Mouse (Mus musculus): ENCODE results near the gene Hck. TPM values are rescaled to one million over a fixed set of nuclear protein-coding genes. Genes with fewer than 3 reads are reported as not detected.

Gene Hck
- polyA plus RNA-seq, 3 experiments from 2014 or later = 0.28 to 1.0 TPM; not detected in 1

DNA sequence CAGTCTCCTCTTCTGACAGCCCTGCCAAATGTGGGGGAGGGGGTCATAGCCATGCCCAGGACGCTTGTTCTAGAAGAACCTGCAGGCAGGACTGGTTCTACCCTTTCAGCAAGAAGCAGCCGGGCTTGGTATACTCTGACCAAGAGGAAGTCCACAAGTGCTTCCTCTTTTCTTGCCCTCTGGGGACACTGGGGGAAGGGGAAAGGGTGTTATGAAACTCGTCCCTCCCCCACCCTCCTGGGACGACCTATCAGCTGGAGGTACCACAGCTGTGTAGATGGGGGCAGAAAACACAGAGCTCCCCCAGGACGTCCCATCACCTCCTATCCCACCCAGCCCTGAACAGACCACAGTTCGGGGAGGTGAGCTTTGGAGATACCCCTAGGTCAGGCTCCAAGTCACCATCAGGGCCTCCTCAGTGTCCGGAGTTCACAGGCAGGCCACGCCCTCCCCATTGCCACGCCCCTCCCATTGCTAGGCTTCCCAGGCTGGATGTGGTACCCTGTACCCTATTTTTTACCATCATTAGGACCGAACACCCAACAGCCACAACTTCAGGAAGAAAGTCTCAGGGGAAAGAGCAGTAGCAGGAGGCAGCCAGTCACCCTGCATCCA is 17.6 kb upstream of the Hck start:
- ATAC-seq = no peak

DNA sequence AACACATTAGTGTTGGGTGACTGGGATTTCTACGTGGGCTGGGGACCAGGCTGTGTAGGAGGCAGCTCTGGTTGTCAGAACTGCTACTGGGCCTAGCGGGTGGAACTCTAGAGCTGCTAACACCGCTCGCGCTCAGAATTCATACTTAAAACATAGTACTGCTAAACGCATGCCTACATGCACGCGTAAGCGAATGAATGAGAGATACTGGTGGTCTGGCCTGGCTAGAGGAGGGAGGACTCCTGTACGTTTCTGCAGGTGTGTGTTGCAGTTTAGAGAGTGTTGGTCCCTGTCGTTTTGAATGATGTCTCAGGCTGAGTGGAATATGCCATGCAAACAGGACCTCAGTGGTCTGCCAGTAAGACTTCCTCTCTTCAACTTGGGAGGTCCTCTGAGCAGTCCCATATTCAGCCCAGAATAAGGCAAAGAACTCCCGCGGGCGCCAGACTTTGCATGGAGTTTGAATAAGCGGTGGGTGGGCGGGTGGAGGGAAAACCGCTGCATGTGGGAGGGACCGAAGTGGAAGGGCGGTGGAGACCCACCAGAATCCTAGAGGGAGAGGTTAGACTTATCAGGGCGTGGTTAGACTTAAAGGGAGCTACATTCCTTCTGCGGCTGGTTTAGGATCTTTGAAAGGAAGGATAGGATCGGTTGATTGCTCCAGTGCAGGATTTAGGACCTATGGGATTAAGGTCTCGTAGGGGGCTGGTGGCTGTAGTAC is 1.1 kb upstream of the Hck start:
- no peak for ATAC-seq

DNA sequence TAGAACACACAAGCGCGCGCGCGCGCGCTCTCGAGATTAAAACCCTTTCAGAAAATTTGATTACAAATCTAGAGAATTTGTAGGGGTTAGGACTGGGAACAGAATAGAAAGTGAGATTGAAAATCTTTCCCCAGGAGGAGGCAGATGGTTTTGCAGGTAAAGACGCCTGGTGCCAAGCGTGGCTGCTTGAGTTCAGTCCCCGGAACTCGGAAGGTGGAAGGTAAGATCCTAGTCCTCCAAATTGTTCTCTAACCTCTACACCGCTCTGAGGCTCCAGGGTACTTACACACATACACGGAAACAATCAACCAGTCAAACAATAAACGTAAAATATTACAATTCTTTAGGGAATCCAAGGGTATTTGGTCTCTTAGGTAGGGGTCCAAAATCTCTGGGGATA is 466 bp upstream of the Hck start:
- ATAC-seq = no peak

DNA sequence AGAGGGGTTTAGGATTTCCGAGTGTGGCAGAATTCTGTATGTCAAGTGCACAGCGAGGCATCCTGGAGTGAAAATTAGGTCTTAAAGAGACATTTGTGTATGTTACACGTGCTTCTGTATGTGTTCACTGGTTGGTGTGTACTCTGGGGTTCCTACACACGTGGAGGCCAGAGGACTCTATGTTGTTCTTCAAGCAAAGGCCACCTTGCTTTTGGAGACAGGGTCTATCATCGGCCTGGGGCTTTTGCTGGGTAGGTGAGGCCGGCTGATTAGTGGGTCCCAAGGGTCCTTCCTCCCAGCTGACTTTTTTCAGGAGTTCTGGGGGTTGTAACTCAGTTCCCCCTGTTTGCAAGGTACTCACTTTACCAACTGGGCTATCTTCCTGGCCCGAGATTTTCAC is 1.3 kb downstream of the Hck start:
- ATAC-seq = no peak

DNA sequence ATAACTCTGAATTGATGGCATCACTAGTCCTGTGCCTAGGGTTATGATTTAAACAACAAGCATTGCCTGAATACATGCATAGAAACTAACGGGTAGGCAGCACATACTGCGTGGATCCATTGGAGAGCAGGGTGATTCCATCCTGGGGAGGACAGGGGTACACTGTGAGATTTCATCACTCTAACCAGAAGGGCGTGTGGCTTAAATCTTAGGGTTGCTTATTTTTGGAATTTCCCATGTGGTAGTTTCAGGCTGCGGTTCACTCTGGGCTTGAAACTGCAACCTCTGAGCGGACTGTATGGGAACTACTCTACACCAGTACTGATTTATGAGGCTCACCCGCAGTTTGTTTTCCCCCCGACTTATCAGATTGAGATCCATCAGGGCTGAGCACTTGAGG is 3.0 kb downstream of the Hck start:
- no peak for ATAC-seq

DNA sequence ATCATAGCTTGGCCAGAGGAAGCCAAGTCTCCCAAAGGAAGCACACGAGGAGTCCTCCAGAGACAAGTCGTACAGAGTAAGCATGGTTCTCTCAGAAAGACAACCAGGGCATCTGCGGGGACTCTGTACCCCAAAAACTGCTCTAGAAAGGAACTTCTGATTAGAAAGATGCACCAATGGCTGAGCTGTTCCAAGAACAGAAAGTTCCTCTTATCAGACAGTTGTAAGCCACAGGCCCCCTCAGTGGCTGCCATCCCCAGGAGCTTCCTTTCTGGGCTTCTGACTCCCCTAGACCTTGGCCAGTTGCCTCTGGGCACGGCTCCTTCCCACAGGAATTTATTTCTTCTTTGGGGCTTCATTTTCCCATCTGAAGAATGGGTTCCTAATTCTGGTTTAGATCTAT is 7.4 kb downstream of the Hck start:
- ATAC-seq = no peak

DNA sequence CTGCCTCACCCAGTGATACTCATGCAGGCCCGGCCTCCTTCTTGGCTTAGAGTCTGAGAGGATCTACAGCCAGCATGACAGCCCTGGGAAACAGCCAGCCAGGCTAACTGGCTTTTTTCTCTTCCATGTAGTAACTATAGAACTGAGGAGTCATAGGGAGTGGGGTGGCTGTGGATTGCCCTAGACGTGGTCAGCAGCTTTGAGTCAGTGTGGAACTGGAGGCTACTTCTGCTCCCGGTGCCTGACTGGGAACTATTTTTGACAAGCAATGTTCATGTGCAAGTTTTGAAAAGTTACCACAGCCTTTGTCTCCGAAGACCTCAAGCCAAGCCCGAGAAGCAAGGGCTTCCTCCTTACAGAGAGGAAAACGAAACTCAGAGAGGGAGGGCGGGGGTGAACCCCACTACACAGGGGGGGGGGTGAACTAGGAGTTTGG is 8.8 kb downstream of the Hck start:
- ATAC-seq = no peak

DNA sequence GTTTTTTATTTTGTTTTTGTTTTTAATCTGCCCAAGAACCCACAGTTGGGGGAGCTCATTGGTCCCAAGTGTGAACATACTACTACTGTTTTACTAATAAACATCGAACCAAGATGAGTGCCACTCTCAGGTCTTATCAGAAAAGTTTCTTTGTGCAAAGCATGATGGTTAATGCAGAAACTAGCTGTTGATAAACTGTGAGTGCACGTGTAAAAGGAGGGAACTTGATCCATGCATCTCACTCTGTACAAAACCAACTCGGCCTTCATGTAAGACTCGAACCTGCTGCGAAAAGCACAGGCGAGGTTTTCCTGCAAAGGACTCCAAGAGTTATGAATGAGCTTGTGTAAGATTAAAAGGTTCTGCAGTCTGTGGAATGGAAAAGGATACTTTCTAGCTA is 11.2 kb downstream of the Hck start:
- ATAC-seq = no peak

DNA sequence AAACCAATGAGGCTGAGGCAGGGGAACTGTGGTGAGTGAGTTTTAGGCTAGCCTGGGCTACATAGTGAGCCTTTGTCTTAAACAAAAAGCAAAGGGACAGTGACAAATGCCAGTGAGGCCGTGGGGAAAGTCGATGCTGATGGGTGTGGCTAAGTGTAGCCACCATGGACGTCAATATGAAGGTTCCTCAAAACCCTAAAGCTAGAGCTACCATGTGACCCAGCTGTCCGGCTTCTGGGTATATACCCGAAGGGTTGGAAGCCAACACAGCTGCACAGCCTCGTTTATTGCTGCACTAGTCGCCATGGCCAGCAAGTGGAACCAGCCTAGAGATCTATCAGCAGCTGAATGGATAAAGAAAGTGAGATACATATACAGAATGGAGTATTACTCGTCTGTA is 11.9 kb downstream of the Hck start:
- no peak for ATAC-seq

DNA sequence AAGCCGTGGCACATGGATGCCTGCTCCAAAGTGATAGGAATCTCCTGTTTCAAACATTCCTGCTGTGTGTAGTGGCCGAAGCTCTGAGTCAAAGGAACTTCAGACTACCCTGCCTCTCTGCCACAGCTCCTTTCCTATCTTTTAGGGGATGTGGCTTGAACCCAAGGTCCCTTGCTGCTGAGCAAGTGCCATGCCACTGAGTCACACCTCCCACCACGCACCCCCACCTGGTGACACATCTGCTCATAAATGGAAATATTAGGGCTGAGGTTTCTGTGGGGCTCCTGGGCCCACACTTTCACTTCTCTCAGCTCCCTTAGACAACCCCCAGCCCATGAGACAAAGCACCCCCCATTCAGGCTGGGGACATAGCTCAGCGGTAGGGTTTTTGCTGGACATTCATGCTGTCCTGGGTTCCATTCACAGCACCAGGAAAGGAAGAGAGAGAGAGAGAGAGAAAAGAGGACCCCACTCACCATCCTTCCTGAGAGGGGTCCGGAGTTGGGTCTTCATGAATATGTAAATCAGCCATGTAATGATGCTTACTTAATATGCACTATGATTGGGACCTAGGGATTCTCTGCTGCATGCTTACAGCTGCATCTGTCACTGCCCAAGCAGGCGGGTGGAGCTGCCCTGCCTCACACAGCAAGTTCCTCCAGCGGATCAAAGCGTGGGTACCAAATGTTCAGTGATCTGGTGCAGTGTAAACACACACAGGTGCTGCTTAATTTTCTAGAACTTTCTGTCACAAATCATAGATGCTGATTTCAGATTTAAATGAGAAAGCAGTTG is 13.8 kb downstream of the Hck start:
- no peak for ATAC-seq

DNA sequence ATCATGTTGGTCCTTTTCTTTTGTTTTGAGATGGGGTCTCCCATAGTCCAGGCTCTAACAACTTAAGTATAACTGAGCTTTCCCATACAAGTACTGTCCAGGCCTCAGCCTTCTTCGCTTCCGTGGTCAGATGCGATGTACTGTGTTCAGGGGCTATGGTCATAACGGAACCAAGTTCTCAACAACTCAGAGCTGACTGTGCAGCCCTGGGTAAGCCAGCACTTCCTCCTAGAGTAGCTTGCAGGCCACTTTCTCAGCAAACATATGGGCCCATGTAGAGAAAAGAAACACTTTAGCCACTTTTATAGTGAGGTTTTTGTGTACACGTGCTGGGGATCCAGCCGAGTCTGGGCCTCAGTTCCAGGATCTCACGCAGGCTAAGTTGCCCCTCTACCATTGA is 14.4 kb downstream of the Hck start:
- ATAC-seq = no peak

DNA sequence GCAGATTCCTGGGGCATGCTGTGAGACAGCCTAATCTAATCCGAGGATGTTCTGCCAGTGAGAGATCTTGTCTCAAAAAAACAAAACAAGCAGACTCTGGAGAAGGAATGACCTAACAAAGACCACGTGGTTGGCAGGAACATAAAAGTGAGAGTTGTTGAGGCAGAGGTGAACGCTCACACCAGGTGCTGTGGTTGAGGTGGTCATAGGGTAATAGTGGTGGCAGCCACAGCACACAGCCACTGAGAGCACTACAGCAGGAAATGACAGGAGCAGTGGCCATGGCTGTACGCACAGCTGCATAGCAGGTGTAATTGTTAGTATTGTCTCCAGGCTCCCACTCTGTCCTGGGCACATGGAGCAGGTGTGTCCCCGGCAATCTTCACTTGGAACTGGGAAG is 17.6 kb downstream of the Hck start:
- ATAC-seq = no peak

DNA sequence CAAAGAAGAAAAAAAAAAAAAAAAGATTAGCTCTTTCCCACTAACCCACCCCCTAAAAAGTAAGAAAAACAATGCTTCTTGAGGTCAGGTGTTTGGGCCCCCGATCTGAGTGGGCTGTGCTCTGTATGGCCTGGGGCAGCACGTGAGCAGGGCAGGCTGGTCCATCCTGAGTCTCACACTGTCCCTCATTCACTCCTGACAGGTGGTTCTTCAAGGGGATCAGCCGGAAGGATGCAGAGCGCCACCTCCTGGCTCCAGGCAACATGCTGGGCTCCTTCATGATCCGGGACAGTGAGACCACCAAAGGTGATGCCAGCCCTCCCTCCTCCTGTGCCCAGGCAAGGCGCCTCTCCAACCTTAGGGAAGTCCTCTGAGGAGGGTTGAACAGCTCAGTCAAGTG is 22.8 kb downstream of the Hck start:
- no peak for ATAC-seq

DNA sequence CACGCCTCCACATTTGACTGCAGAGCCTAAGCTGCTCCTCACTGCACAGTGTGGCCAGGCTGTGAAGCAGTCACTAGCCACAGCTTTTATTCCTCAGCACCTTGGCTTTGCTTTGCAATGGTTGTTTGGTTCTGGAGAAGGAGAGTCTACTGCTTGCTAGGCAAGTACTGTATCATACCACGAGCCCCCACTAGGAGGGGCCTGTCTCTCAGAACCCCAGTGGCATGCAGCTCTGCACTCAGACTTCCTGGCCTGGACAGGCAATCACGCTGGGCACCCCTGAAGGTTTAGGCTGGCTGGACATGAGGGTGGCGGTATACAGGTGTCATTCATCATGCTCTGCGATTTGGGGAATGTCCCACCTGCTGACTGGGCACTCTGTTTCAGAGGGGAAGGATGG is 26.0 kb downstream of the Hck start:
- no peak for ATAC-seq

DNA sequence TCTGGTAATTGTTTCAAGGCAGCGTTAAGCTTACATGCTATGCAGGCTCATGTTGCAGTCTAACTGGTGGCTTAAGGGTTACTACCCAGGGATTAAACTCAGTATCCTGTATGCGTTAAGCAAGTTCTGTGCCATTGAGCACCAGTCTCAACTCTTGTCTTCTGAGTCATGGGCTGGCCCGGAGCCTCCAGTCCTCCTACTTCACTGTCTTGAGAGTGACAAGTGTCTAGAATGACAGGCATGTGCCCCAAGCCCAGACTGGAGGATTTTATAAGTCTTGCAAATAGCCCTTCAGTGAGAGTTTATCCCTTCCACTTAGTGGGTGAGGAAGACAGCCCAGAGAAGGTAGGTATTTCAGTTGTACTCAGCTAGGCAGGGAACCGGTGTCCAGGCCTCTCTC is 27.9 kb downstream of the Hck start:
- ATAC-seq = no peak

DNA sequence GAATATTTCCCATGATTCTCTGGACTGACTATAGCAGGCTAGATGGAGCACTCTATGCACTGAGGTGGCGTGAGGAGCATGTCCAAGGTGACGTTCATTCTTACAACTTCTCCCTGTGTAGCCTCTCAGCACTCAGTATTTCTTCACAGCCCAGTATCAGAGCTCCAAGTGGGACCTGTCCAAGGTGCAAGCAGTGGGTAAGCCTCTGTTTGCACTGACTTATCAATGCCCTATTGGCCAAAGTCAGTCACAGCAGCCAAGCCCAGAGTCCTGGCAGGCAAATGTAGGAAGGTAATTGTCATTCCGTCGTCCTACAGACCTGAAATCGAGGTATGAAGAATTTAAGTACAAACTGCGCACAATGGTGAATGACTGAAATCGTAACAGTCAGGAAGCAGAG is 30.9 kb downstream of the Hck start:
- ATAC-seq = no peak

DNA sequence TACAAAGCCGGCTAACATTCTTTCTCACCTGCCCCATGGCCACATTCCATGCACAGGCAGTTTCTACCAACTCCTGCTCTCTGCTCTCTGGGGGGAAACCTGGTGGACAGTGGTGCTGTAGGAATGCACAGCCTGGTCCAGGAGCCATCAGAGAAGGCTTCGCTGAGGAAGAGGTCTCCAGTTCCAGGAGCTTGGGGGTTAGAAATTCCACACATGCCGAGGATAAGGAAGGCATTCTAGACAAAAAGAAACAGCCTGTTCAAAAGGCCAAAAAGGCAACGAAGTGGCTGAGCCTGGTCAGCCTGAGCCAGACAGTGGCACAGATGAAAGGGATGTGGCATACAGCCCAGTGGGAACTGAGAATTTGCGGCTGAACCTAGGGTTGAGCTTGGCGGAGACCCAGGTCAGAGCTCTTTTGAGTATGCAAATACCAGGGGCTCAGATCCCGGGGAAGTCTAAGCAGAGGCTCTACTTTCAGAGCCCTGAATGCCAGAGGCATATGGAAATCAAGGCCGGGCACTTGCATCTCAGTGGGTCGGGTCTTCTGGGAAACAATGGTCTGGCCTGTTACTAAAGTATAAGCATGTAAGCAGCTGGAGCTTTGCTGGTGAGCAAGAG is 31.8 kb downstream of the Hck start:
- no peak for ATAC-seq

DNA sequence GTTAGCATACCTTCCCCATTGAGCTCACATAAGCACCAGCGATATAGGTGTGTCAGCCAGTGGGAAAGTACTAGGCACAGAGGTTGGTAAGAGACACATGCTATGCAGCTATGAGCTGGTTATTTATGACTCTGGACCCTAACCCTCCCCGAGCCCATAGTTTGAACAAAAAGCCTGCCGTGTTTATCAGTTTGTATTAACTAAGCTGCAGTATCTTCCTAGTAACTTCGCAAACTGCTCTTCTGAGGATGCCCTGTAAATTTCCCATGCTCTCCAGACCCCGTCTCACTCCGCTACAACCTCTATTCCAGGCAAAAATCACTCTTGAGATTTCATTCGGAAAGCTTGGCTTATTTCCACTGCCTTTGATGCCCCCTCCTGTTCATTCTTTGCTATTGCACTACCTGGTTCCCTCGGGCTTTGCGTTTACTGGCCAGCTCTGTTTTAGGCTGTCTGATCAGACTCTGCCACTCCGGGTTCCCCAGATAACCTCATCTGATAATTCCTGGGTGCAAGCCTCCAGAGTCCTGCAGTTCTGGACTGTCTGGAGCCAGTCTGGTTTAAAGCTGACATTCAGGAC is 34.4 kb downstream of the Hck start:
- peak; percentile 54 for ATAC-seq

DNA sequence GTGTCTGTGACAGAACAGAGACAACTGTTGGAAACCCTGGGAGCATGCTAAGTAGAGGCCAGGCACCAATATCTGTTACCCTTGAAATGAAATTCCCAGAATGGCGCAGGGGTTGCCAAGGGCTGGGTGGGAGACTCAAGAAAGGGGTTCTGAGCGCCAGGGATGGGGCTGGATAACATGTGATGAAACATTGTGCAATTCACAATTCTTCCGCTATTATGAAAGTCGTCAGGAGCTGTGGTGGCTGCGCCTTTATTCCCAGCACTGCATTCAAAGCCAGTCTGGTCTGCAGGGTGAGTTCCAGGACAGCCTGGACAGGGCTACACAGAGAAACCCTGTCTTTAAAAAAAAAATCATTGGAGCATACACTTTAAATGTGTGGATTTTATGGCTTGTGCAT is 37.1 kb downstream of the Hck start:
- ATAC-seq = no peak

DNA sequence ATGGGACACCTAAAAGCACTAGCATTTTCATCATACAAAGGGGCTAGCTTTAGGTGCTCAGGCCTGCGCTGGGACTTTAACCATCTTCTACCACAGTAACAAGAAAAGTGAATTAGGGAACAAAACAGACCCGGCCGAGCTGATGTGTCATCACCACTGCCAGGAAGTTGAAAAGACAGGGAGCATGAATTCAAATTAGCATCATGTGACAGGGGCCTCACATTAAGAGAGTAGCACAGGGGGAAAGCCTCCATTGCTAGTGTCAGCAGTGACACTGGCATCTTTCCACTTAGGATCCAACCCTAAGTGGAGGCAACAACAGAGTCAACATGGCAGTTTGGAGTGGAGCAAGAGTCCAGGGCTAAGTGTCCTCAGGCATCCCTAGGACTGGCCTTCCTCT is 39.0 kb downstream of the Hck start:
- no peak for ATAC-seq

DNA sequence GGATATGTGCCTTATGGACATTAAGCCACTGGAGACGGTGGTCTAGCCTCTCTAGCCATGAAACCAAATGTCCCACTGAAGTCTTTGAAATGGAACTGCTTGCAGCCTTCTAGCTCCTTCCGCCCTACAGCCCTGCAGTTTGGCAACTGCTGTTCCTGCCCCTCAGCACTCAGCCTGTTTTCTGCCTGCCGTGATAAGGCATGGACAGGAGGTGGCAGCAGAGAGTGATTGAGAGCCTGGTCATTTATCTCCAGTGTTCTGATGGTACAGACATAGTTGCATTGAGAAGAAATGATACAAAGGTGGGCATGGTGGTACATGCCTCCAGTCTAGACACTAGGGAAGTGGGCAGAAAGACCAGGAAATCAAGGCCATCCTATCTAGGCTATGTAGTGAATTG is 39.4 kb downstream of the Hck start:
- ATAC-seq = peak; percentile 86

DNA sequence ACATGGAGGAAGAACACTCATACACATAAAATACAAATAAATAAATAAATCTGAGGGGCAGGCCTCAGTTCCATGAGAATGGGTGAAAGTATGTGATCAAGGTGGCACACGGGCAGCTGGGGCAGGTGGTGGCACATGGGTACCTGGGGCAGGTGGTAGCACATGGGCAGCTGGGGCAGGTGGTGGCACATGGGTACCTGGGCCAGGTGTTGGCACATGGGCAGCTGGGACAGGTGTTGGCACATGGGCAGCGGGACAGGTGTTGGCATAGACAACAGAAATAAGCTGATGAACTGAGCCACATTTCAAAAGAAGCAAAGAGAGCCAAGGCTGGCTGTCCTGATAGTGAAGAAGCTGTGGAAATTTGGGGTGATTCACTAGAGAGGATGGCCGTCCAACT is 41.5 kb downstream of the Hck start:
- ATAC-seq = no peak

DNA sequence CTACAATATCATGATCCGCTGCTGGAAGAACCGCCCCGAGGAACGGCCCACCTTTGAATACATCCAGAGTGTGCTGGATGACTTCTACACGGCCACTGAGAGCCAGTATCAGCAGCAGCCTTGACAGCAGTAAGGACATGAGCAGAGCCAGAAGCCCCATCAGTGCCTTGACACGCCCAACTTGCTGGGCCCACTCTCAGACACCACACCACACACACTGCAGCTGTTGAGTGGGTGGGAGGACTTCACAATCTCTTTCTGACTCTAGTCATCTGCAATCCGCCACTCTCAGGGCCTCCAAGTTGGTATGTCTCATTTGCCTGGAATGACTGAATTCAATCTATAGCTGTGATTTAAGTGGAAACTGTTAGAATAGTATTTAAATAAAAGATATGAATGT is 42.8 kb downstream of the Hck start:
- ATAC-seq = no peak

All from inflammation-experienced regulatory T-cells, adult 6 months (primary cell).